Mouse (Mus musculus) MN1 (cell line): ENCODE data around the gene Piwil4.

Experiments used
- DNase-seq: peaks from one replicate; pipeline ENCODE4 v3.0.0-alpha.2; 2016; ENCODE audit warnings: low spot score

The Piwil4 gene

GRCm38 (mm10) chr9:14740151-14740924 lies at the start of gene Piwil4:
Gene Piwil4, minus strand, starts transcription at chr9:14740733.
- DNase-seq: no peak

- DNase-seq: no peak
Observed at GRCm38 (mm10) chr9:14787356-14787755, 46.8 kb upstream of the Piwil4 start.

- peak; percentile 95 for DNase-seq
Observed at GRCm38 (mm10) chr9:14784039-14785002, 43.8 kb upstream of the Piwil4 start, which contains the start of the genes Mre11a and Ankrd49. Gene Mre11a, plus strand, starts transcription at chr9:14784654. Gene Ankrd49, minus strand, starts transcription at chr9:14784856.

GRCm38 (mm10) chr9:14778341-14778740 lies 37.8 kb upstream of the Piwil4 start:
- no peak for DNase-seq

- DNase-seq: peak; percentile 29
Observed at GRCm38 (mm10) chr9:14773813-14774212, 33.3 kb upstream of the Piwil4 start.

GRCm38 (mm10) chr9:14772074-14772473 lies 31.5 kb upstream of the Piwil4 start:
- DNase-seq: no peak

- DNase-seq: no peak
Observed at GRCm38 (mm10) chr9:14770803-14771471, 30.4 kb upstream of the Piwil4 start, which contains the start of gene 1700012B09Rik. Gene 1700012B09Rik, minus strand, starts transcription at chr9:14771030.

- no peak for DNase-seq
Observed at GRCm38 (mm10) chr9:14769811-14770210, 29.3 kb upstream of the Piwil4 start.

GRCm38 (mm10) chr9:14764765-14765164 lies 24.2 kb upstream of the Piwil4 start:
- peak; percentile 30 for DNase-seq

GRCm38 (mm10) chr9:14759261-14759660 lies 18.7 kb upstream of the Piwil4 start:
- DNase-seq: no peak

- no peak for DNase-seq
Observed at GRCm38 (mm10) chr9:14758590-14758989, 18.1 kb upstream of the Piwil4 start.

GRCm38 (mm10) chr9:14754469-14754868 lies 13.9 kb upstream of the Piwil4 start:
- DNase-seq: no peak

GRCm38 (mm10) chr9:14753947-14754346 lies 13.4 kb upstream of the Piwil4 start:
- DNase-seq: no peak

GRCm38 (mm10) chr9:14752001-14752522 lies 11.5 kb upstream of the Piwil4 start, which contains the start of gene Fut4:
Gene Fut4, minus strand, starts transcription at chr9:14752393.
- no peak for DNase-seq

- DNase-seq: no peak
Observed at GRCm38 (mm10) chr9:14751503-14752000, 11.0 kb upstream of the Piwil4 start.

GRCm38 (mm10) chr9:14750901-14751502 lies 10.5 kb upstream of the Piwil4 start:
- no peak for DNase-seq

GRCm38 (mm10) chr9:14739498-14740150 lies 909 bp downstream of the Piwil4 start:
- no peak for DNase-seq

- no peak for DNase-seq
Observed at GRCm38 (mm10) chr9:14730941-14731541, 9.5 kb downstream of the Piwil4 start.

GRCm38 (mm10) chr9:14728365-14728764 lies 12.2 kb downstream of the Piwil4 start:
- DNase-seq: no peak

- DNase-seq: no peak
Observed at GRCm38 (mm10) chr9:14726629-14727028, 13.9 kb downstream of the Piwil4 start.
